ENCODE assay signal across 9 mouse cellular contexts in the genomic region with DNA sequence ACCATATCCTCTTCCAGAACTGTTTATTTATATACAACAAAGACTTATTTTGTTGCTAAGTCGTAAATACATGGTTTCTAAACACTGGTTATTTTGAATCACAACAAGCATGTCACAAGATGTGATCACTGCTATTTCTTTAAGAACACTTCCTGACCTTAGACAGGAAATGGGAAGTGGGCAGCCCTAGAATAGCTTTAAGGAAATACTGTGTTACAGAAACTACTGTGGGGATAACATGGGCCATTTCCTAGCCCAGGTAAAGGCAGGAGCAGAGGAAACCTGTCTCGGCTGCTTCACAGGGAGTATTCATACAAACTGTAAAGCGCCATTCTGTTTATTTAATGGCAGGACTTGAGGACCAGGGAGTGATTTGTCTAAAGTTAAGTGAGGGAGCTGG.
DNase-seq lines count a peak whose midpoint lies in the region; ATAC-seq and TF ChIP-seq lines count a peak whose summit lies in the region.
"Had no signal": no experiment of that assay in that cellular context is flagged by ENCODE, and none has a peak within 500 bp of the region (broad histone marks: within the 10 kb centered on the region; RNA-seq: fewer than 3 reads in every experiment).

No protein-coding gene starts in this region.

- no peaks in the 10 kb centered on the region for H3K9me3 ChIP-seq in hindbrain, embryonic 14.5 days (ENCODE audit: control insufficient read depth, low read length)
- no peaks in the 10 kb centered on the region for H3K9me3 ChIP-seq in hindbrain, embryonic 16.5 days (ENCODE audit: control insufficient read depth, low read length)
- H3K9me3 ChIP-seq in stomach, embryonic 15.5 days, result no peaks in the 10 kb centered on the region
- no peaks in the 10 kb centered on the region for H3K9me3 ChIP-seq in stomach, postnatal 0 days (ENCODE audit: control insufficient read depth, low read length)
- no peaks in the 10 kb centered on the region for H3K9me3 ChIP-seq in kidney, postnatal 0 days (replicated peaks; ENCODE audit: low read length)

- TF ChIP-seq POLR2A in thymus, adult 2 months (IDR thresholded peaks at IDR 0.05; ENCODE audit: control insufficient read depth, extremely low read depth, insufficient read depth, low read length, poor library complexity), result no peak

- TF ChIP-seq CTCF in stomach, postnatal 0 days (IDR thresholded peaks at IDR 0.05; ENCODE audit: low read depth), result no peak
- TF ChIP-seq CTCF in kidney, postnatal 0 days (IDR thresholded peaks at IDR 0.05; ENCODE audit: low read depth), result no peak
- no peak for TF ChIP-seq CTCF in thymus, adult 2 months (IDR thresholded peaks at IDR 0.05; ENCODE audit: borderline replicate concordance, control insufficient read depth, extremely low read depth, insufficient read depth, low read length, poor library complexity)

- no peak overlapping the region for H3K4me3 ChIP-seq in hindbrain, embryonic 14.5 days (replicated peaks; ENCODE audit: low read length)
- H3K4me3 ChIP-seq in hindbrain, embryonic 16.5 days (ENCODE audit: low read length), result no peak overlapping the region
- no peak overlapping the region for H3K4me3 ChIP-seq in stomach, embryonic 15.5 days (replicated peaks)
- no peak overlapping the region for H3K4me3 ChIP-seq in stomach, postnatal 0 days (ENCODE audit: low read depth, low read length)
- no peak overlapping the region for H3K4me3 ChIP-seq in kidney, postnatal 0 days (replicated peaks; ENCODE audit: low read depth, low read length)
- H3K4me3 ChIP-seq in thymus, adult 2 months (ENCODE audit: control insufficient read depth, insufficient read depth, low read length), result no peak overlapping the region
- H3K4me3 ChIP-seq: erythroblast, embryonic 14.5 days had no signal

- no peak overlapping the region for H3K4me2 ChIP-seq in hindbrain, embryonic 14.5 days (replicated peaks)
- no peak overlapping the region for H3K4me2 ChIP-seq in hindbrain, embryonic 16.5 days (ENCODE audit: low read length)
- no peak overlapping the region for H3K4me2 ChIP-seq in stomach, embryonic 15.5 days
- no peak overlapping the region for H3K4me2 ChIP-seq in stomach, postnatal 0 days (replicated peaks; ENCODE audit: low read depth)
- no peak overlapping the region; the same call in 1 of the 2 replicates for H3K4me2 ChIP-seq in kidney, postnatal 0 days (ENCODE audit: low read length)

- H3K4me1 ChIP-seq in hindbrain, embryonic 14.5 days (replicated peaks; ENCODE audit: control insufficient read depth, insufficient read depth, low read length), result peaks cover 7% of the 10 kb centered on the region; the same call in 1 of the 2 replicates
- H3K4me1 ChIP-seq in hindbrain, embryonic 16.5 days (ENCODE audit: control insufficient read depth, insufficient read depth, low read depth, low read length), result 0 out of 2 replicates have a peak, but pooled peaks cover 2% of the 10 kb centered on the region
- peaks cover 18% of the 10 kb centered on the region; the same call in 1 of the 2 replicates for H3K4me1 ChIP-seq in stomach, embryonic 15.5 days
- H3K4me1 ChIP-seq in stomach, postnatal 0 days (replicated peaks; ENCODE audit: control insufficient read depth, insufficient read depth), result no peaks in the 10 kb centered on the region
- peaks cover 9% of the 10 kb centered on the region for H3K4me1 ChIP-seq in kidney, postnatal 0 days (replicated peaks; ENCODE audit: insufficient read depth, low read length)
- peaks cover 8% of the 10 kb centered on the region for H3K4me1 ChIP-seq in thymus, adult 2 months (replicated peaks; ENCODE audit: control insufficient read depth, insufficient read depth, low read length)

- no peak for TF ChIP-seq EP300 in stomach, postnatal 0 days (optimal IDR thresholded peaks at IDR 0.05)

- H3K36me3 ChIP-seq in hindbrain, embryonic 14.5 days (replicated peaks; ENCODE audit: control insufficient read depth, insufficient read depth), result no peaks in the 10 kb centered on the region
- no peaks in the 10 kb centered on the region for H3K36me3 ChIP-seq in hindbrain, embryonic 16.5 days (ENCODE audit: control insufficient read depth, insufficient read depth, low read length)
- no peaks in the 10 kb centered on the region for H3K36me3 ChIP-seq in stomach, embryonic 15.5 days
- H3K36me3 ChIP-seq in stomach, postnatal 0 days (ENCODE audit: control insufficient read depth, insufficient read depth, low read length), result no peaks in the 10 kb centered on the region
- H3K36me3 ChIP-seq in kidney, postnatal 0 days (ENCODE audit: insufficient read depth, low read length), result no peaks in the 10 kb centered on the region
- H3K36me3 ChIP-seq in thymus, adult 2 months (ENCODE audit: control insufficient read depth, insufficient read depth, low read length), result no peaks in the 10 kb centered on the region

- 86% methylated on average over 3 of the region's 3 CpGs for WGBS in hindbrain, embryonic 14.5 days
- 85% methylated on average over 3 of the region's 3 CpGs for WGBS in hindbrain, embryonic 16.5 days
- 44% methylated on average over 3 of the region's 3 CpGs for WGBS in stomach, embryonic 15.5 days
- 55% methylated on average over 3 of the region's 3 CpGs for WGBS in stomach, postnatal 0 days
- WGBS in kidney, postnatal 0 days, result 51% methylated on average over 3 of the region's 3 CpGs
- 71% methylated on average over 3 of the region's 3 CpGs for WGBS in thymus, adult 2 months

- no peak overlapping the region for H3K9ac ChIP-seq in hindbrain, embryonic 14.5 days
- no peak overlapping the region for H3K9ac ChIP-seq in hindbrain, embryonic 16.5 days (ENCODE audit: low read depth, low read length)
- H3K9ac ChIP-seq in stomach, embryonic 15.5 days, result no peak overlapping the region
- H3K9ac ChIP-seq in stomach, postnatal 0 days (ENCODE audit: low read length), result no peak overlapping the region
- no peak overlapping the region for H3K9ac ChIP-seq in kidney, postnatal 0 days (ENCODE audit: low read depth, low read length)

- 0 out of 2 replicates have a peak overlapping the region, but pooled peaks have one; percentile 20 for H3K27ac ChIP-seq in hindbrain, embryonic 14.5 days
- H3K27ac ChIP-seq in hindbrain, embryonic 16.5 days (ENCODE audit: low read depth, low read length), result no peak overlapping the region
- peak overlapping the region; percentile 21; the same call in 1 of the 2 replicates for H3K27ac ChIP-seq in stomach, embryonic 15.5 days
- no peak overlapping the region for H3K27ac ChIP-seq in stomach, postnatal 0 days (replicated peaks)
- peak overlapping the region; percentile 69; the same call in 1 of the 2 replicates for H3K27ac ChIP-seq in kidney, postnatal 0 days
- no peak overlapping the region for H3K27ac ChIP-seq in thymus, adult 2 months (ENCODE audit: control insufficient read depth, insufficient read depth, low read length)

- intact Hi-C loops in left cerebral cortex, postnatal 14 days (cut with DNase I), result no loop called here

- ATAC-seq in hindbrain, embryonic 14.5 days (ENCODE audit: low FRiP score), result no peak
- ATAC-seq in hindbrain, embryonic 16.5 days, result no peak
- no peak for ATAC-seq in stomach, embryonic 15.5 days (ENCODE audit: insufficient read depth, low FRiP score, low read depth)
- ATAC-seq in stomach, postnatal 0 days (ENCODE audit: low FRiP score, low TSS enrichment), result no peak
- ATAC-seq in kidney, postnatal 0 days (replicated peaks; ENCODE audit: low FRiP score, low read depth), result no peak

- no peaks in the 10 kb centered on the region for H3K27me3 ChIP-seq in hindbrain, embryonic 14.5 days (ENCODE audit: control insufficient read depth, insufficient read depth, low read length)
- no peaks in the 10 kb centered on the region for H3K27me3 ChIP-seq in hindbrain, embryonic 16.5 days (replicated peaks; ENCODE audit: control insufficient read depth, insufficient read depth, low read length)
- H3K27me3 ChIP-seq in stomach, embryonic 15.5 days (replicated peaks), result no peaks in the 10 kb centered on the region
- no peaks in the 10 kb centered on the region for H3K27me3 ChIP-seq in stomach, postnatal 0 days (ENCODE audit: control insufficient read depth, insufficient read depth, low read length)
- H3K27me3 ChIP-seq in kidney, postnatal 0 days (ENCODE audit: insufficient read depth, low read length), result no peaks in the 10 kb centered on the region
- no peaks in the 10 kb centered on the region for H3K27me3 ChIP-seq in thymus, adult 2 months (ENCODE audit: control insufficient read depth, insufficient read depth, low read length)

- DNase-seq in hindbrain, embryonic 14.5 days (ENCODE audit: low spot score), result no peak
- DNase-seq in stomach, postnatal 0 days (ENCODE audit: low spot score), result no peak
- peak; percentile 67 for DNase-seq in kidney, postnatal 0 days (ENCODE audit: low spot score)
- no peak for DNase-seq in left cerebral cortex, postnatal 14 days (ENCODE audit: low spot score in 2 of 2)
- no peak for DNase-seq in thymus, adult 2 months
- no peak for DNase-seq in gastrocnemius, postnatal 25 days

Comparison
In these comparisons a context has a peak if more than half of its experiments do, and no peak if none do; other contexts are left out.
1. H3K27ac ChIP-seq: peak in hindbrain, embryonic 14.5 days (single experiment), stomach, embryonic 15.5 days (single experiment) and kidney, postnatal 0 days (single experiment); none in hindbrain, embryonic 16.5 days (single experiment), stomach, postnatal 0 days (single experiment) and thymus, adult 2 months (single experiment).